In genomic region chr3:41423630-41424029, GRCm38 (mm10) we compare ENCODE assay signal across 15 mouse cellular contexts.
DNase-seq lines count a peak whose midpoint lies in the region; ATAC-seq and TF ChIP-seq lines count a peak whose summit lies in the region.
"Had no signal": no experiment of that assay in that cellular context is flagged by ENCODE, and none has a peak within 500 bp of the region (broad histone marks: within the 10 kb centered on the region; RNA-seq: fewer than 3 reads in every experiment).

No protein-coding gene starts in this region.

- no peak overlapping the region for H3K4me2 ChIP-seq in midbrain, embryonic 12.5 days (replicated peaks)
- no peak overlapping the region for H3K4me2 ChIP-seq in midbrain, embryonic 15.5 days
- H3K4me2 ChIP-seq in intestine, embryonic 15.5 days (replicated peaks) = peak overlapping the region; percentile 12; the same call in 1 of the 2 replicates
- H3K4me2 ChIP-seq: hindbrain, embryonic 15.5 days had no signal

- peaks cover 13% of the 10 kb centered on the region for H3K4me1 ChIP-seq in midbrain, embryonic 12.5 days
- no peaks in the 10 kb centered on the region; the same call in 1 of the 2 replicates for H3K4me1 ChIP-seq in midbrain, embryonic 15.5 days
- H3K4me1 ChIP-seq in ES-E14 (ENCODE audit: control insufficient read depth in 2 of 2, insufficient read depth in 2 of 2, low read length in 2 of 2, poor library complexity in 1 of 2) = peaks cover 27 to 29% of the 10 kb centered on the region in 2 experiments
- peaks cover 12% of the 10 kb centered on the region; the same call in 1 of the 2 replicates for H3K4me1 ChIP-seq in intestine, embryonic 15.5 days (replicated peaks)
- H3K4me1 ChIP-seq: hindbrain, embryonic 15.5 days had no signal

- H3K27ac ChIP-seq in midbrain, embryonic 12.5 days (replicated peaks) = no peak overlapping the region
- H3K27ac ChIP-seq in midbrain, embryonic 15.5 days = no peak overlapping the region
- H3K27ac ChIP-seq in ES-E14 (ENCODE audit: insufficient read depth, low read depth, low read length, poor library complexity, severe bottlenecking) = peak overlapping the region; percentile 5; the same call in 1 of the 2 replicates
- no peak overlapping the region for H3K27ac ChIP-seq in intestine, embryonic 15.5 days
- H3K27ac ChIP-seq: hindbrain, embryonic 15.5 days; layer of hippocampus, adult 2 months; liver, embryonic 14.5 days had no signal

- in situ Hi-C loops in ES-E14 (cut with MboI; ENCODE audit: low sequenced_read_pairs in 2 of 2, unreplicated experiment in 2 of 2) = no loop called here

- no peaks in the 10 kb centered on the region; the same call in 1 of the 2 replicates for H3K27me3 ChIP-seq in midbrain, embryonic 12.5 days
- no peaks in the 10 kb centered on the region for H3K27me3 ChIP-seq in midbrain, embryonic 15.5 days (replicated peaks)
- H3K27me3 ChIP-seq in intestine, embryonic 15.5 days (replicated peaks) = no peaks in the 10 kb centered on the region
- H3K27me3 ChIP-seq: hindbrain, embryonic 15.5 days had no signal

- H3K9me3 ChIP-seq in midbrain, embryonic 12.5 days = no peaks in the 10 kb centered on the region
- no peaks in the 10 kb centered on the region for H3K9me3 ChIP-seq in midbrain, embryonic 15.5 days
- H3K9me3 ChIP-seq in ES-E14 (ENCODE audit: control insufficient read depth, insufficient read depth, low read depth, low read length) = no peaks in the 10 kb centered on the region
- no peaks in the 10 kb centered on the region for H3K9me3 ChIP-seq in intestine, embryonic 15.5 days
- H3K9me3 ChIP-seq: G1E; hindbrain, embryonic 15.5 days had no signal

- peak; percentile 85 for DNase-seq in heart, adult 11 months
- DNase-seq in heart, adult 18-20 months = no peak
- DNase-seq in ES-E14 (ENCODE audit: low read depth, low spot score) = peak; percentile 44
- DNase-seq in frontal cortex, postnatal 10 days (ENCODE audit: low spot score in 2 of 2) = no peak
- DNase-seq: adrenal gland, adult 2 months; B cell, adult 2 months; kidney, adult 9 months; thymus, adult 18-20 months had no signal

- no peaks in the 10 kb centered on the region for H3K36me3 ChIP-seq in midbrain, embryonic 12.5 days
- no peaks in the 10 kb centered on the region for H3K36me3 ChIP-seq in midbrain, embryonic 15.5 days (replicated peaks)
- no peaks in the 10 kb centered on the region for H3K36me3 ChIP-seq in ES-E14 (ENCODE audit: control insufficient read depth, insufficient read depth, low read length, poor library complexity, severe bottlenecking)
- H3K36me3 ChIP-seq in intestine, embryonic 15.5 days = no peaks in the 10 kb centered on the region
- H3K36me3 ChIP-seq: G1E; hindbrain, embryonic 15.5 days had no signal

- no peak overlapping the region for H3K4me3 ChIP-seq in midbrain, embryonic 12.5 days
- H3K4me3 ChIP-seq in midbrain, embryonic 15.5 days = no peak overlapping the region
- H3K4me3 ChIP-seq in ES-E14 (ENCODE audit: insufficient read depth in 1 of 2, low read depth in 1 of 2, low read length in 2 of 2, poor library complexity in 1 of 2, severe bottlenecking in 1 of 2) = peak overlapping the region in 1 of 2 experiments; percentile 24; a peak in 1 of 4 replicates
- H3K4me3 ChIP-seq in intestine, embryonic 15.5 days (replicated peaks) = no peak overlapping the region
- H3K4me3 ChIP-seq: hindbrain, embryonic 15.5 days; layer of hippocampus, adult 2 months had no signal

- ATAC-seq in midbrain, embryonic 12.5 days (ENCODE audit: low FRiP score, low read depth) = 0 out of 2 replicates have a peak, but pooled peaks have one; percentile 14
- no peak for ATAC-seq in midbrain, embryonic 15.5 days (replicated peaks)
- peak; percentile 42 for ATAC-seq in intestine, embryonic 15.5 days

- H3K9ac ChIP-seq in midbrain, embryonic 12.5 days (replicated peaks) = no peak overlapping the region
- no peak overlapping the region for H3K9ac ChIP-seq in midbrain, embryonic 15.5 days
- no peak overlapping the region for H3K9ac ChIP-seq in ES-E14 (ENCODE audit: insufficient read depth, low read depth, low read length, poor library complexity, severe bottlenecking)
- H3K9ac ChIP-seq in intestine, embryonic 15.5 days = no peak overlapping the region
- H3K9ac ChIP-seq: hindbrain, embryonic 15.5 days; liver, embryonic 14.5 days had no signal

- 58% methylated on average over 5 of the region's 5 CpGs for WGBS in midbrain, embryonic 12.5 days
- WGBS in midbrain, embryonic 15.5 days = 65% methylated on average over 5 of the region's 5 CpGs
- 59% methylated on average over 5 of the region's 5 CpGs for WGBS in intestine, embryonic 15.5 days

TF ChIP-seq in ES-E14, 5 proteins besides CTCF, POLR2A, EP300 and RAD21:
- TF ChIP-seq CHD2 (IDR thresholded peaks at IDR 0.05; ENCODE audit: low read depth, low read length) (no peak), HCFC1 (IDR thresholded peaks at IDR 0.05; ENCODE audit: borderline replicate concordance, insufficient read depth, low read length) (no peak), MAFK (IDR thresholded peaks at IDR 0.05; ENCODE audit: insufficient read depth, low read depth, low read length) (no peak), ZC3H11A (IDR thresholded peaks at IDR 0.05; ENCODE audit: borderline replicate concordance, low read depth, low read length) (no peak), ZNF384 (IDR thresholded peaks at IDR 0.05; ENCODE audit: low read depth, low read length) (no peak)
TF ChIP-seq in ES-E14: peak in this region for 0.

Comparison
In these comparisons a context has a peak if more than half of its experiments do, and no peak if none do; other contexts are left out.
1. DNase-seq: peak in heart, adult 11 months (single experiment) and ES-E14 (single experiment); none in heart, adult 18-20 months (0 of 2) and frontal cortex, postnatal 10 days (0 of 2).